ENCODE assay signal across 21 mouse cellular contexts in genomic region chr6:94625896-94626295, GRCm38 (mm10).
DNase-seq lines count a peak whose midpoint lies in the region; ATAC-seq and TF ChIP-seq lines count a peak whose summit lies in the region.
"Had no signal": no experiment of that assay in that cellular context is flagged by ENCODE, and none has a peak within 500 bp of the region (broad histone marks: within the 10 kb centered on the region; RNA-seq: fewer than 3 reads in every experiment).

No protein-coding gene starts in this region.

- peaks cover 64% of the 10 kb centered on the region for H3K36me3 ChIP-seq in embryonic facial prominence, embryonic 14.5 days (ENCODE audit: control insufficient read depth, insufficient read depth, low read length)
- peaks cover 85% of the 10 kb centered on the region for H3K36me3 ChIP-seq in embryonic facial prominence, embryonic 10.5 days (replicated peaks)
- peaks cover 38% of the 10 kb centered on the region for H3K36me3 ChIP-seq in midbrain, embryonic 13.5 days

- no peak overlapping the region for H3K4me3 ChIP-seq in embryonic facial prominence, embryonic 14.5 days (ENCODE audit: low read depth, low read length)
- no peak overlapping the region for H3K4me3 ChIP-seq in embryonic facial prominence, embryonic 10.5 days
- H3K4me3 ChIP-seq in layer of hippocampus, adult 2 months = no peak overlapping the region
- no peak overlapping the region for H3K4me3 ChIP-seq in midbrain, embryonic 13.5 days (replicated peaks)
- H3K4me3 ChIP-seq: erythroblast, embryonic 14.5 days; forebrain, embryonic 13.5 days; heart, embryonic 10.5 days; myocyte had no signal

- H3K27me3 ChIP-seq in embryonic facial prominence, embryonic 14.5 days (replicated peaks; ENCODE audit: control insufficient read depth, insufficient read depth, low read length) = no peaks in the 10 kb centered on the region
- no peaks in the 10 kb centered on the region for H3K27me3 ChIP-seq in embryonic facial prominence, embryonic 10.5 days (replicated peaks; ENCODE audit: low read depth, poor library complexity, severe bottlenecking)
- H3K27me3 ChIP-seq in midbrain, embryonic 13.5 days = no peaks in the 10 kb centered on the region
- H3K27me3 ChIP-seq: forebrain, embryonic 13.5 days had no signal

- no peak for TF ChIP-seq CTCF in layer of hippocampus, adult 2 months (conservative IDR thresholded peaks at IDR 0.05)

- H3K4me1 ChIP-seq in embryonic facial prominence, embryonic 14.5 days (ENCODE audit: control insufficient read depth, insufficient read depth, low read length) = peaks cover 11% of the 10 kb centered on the region
- peaks cover 45% of the 10 kb centered on the region for H3K4me1 ChIP-seq in embryonic facial prominence, embryonic 10.5 days
- H3K4me1 ChIP-seq in midbrain, embryonic 13.5 days (replicated peaks) = peaks cover 40% of the 10 kb centered on the region

- WGBS in embryonic facial prominence, embryonic 14.5 days = 54% methylated on average over 5 of the region's 5 CpGs
- whole genome bisulfite sequencing in embryonic facial prominence, embryonic 10.5 days = 78% methylated on average over 5 of the region's 5 CpGs
- WGBS in midbrain, embryonic 13.5 days = 74% methylated on average over 5 of the region's 5 CpGs

- H3K9me3 ChIP-seq in embryonic facial prominence, embryonic 14.5 days (ENCODE audit: control insufficient read depth, low read length) = no peaks in the 10 kb centered on the region
- no peaks in the 10 kb centered on the region for H3K9me3 ChIP-seq in embryonic facial prominence, embryonic 10.5 days
- H3K9me3 ChIP-seq in midbrain, embryonic 13.5 days = no peaks in the 10 kb centered on the region
- H3K9me3 ChIP-seq: forebrain, embryonic 13.5 days; G1E; heart, embryonic 10.5 days had no signal

- no peak overlapping the region for H3K27ac ChIP-seq in embryonic facial prominence, embryonic 14.5 days (replicated peaks; ENCODE audit: low read depth, low read length)
- no peak overlapping the region for H3K27ac ChIP-seq in embryonic facial prominence, embryonic 10.5 days (replicated peaks)
- H3K27ac ChIP-seq in layer of hippocampus, adult 2 months = peak overlapping the region; percentile 69; the same call in 1 of the 2 replicates
- H3K27ac ChIP-seq in midbrain, embryonic 13.5 days = no peak overlapping the region
- H3K27ac ChIP-seq: forebrain, embryonic 13.5 days; heart, embryonic 10.5 days had no signal

- peak; percentile 53 for DNase-seq in embryonic facial prominence, embryonic 14.5 days (ENCODE audit: low spot score)
- no peak for DNase-seq in embryonic facial prominence, embryonic 10.5 days (ENCODE audit: low spot score)
- no peak for DNase-seq in layer of hippocampus, adult 2 months (ENCODE audit: low spot score in 2 of 2)
- no peak for DNase-seq in layer of hippocampus, adult 11-12 months (ENCODE audit: low spot score)
- DNase-seq in right cerebral cortex, postnatal 4 days = no peak
- DNase-seq: adrenal gland, postnatal 25 days; cerebellum, adult 11 months; gastrocnemius, postnatal 10 days; heart, postnatal 10 days; kidney, adult 8-10 months; liver; midbrain, embryonic 14.5 days had no signal

- no peak for ATAC-seq in embryonic facial prominence, embryonic 14.5 days (ENCODE audit: low read depth)
- peak; percentile 37 for ATAC-seq in activated CD4-positive, CD25-positive, alpha-beta regulatory T cell, adult 4 months
- ATAC-seq in inflammation-experienced regulatory T-cells, adult 6 months = peak; percentile 47
- no peak for ATAC-seq in midbrain, embryonic 13.5 days
- ATAC-seq: forebrain, embryonic 13.5 days; lung, postnatal 0 days had no signal

- no peak overlapping the region for H3K4me2 ChIP-seq in embryonic facial prominence, embryonic 14.5 days (ENCODE audit: low read depth, low read length)
- no peak overlapping the region for H3K4me2 ChIP-seq in midbrain, embryonic 13.5 days (replicated peaks)
- H3K4me2 ChIP-seq: forebrain, embryonic 13.5 days had no signal

- H3K9ac ChIP-seq in embryonic facial prominence, embryonic 14.5 days (ENCODE audit: low read depth, low read length) = no peak overlapping the region
- no peak overlapping the region for H3K9ac ChIP-seq in midbrain, embryonic 13.5 days (replicated peaks)
- H3K9ac ChIP-seq: forebrain, embryonic 13.5 days had no signal

Comparison
In these comparisons a context has a peak if more than half of its experiments do, and no peak if none do; other contexts are left out.
1. ATAC-seq: peak in activated CD4-positive, CD25-positive, alpha-beta regulatory T cell, adult 4 months (single experiment) and inflammation-experienced regulatory T-cells, adult 6 months (single experiment); none in embryonic facial prominence, embryonic 14.5 days (single experiment) and midbrain, embryonic 13.5 days (single experiment).